Mouse (Mus musculus) left cerebral cortex, adult 9 months (tissue): ENCODE data around the gene Clstn3.
"Not testable (repeated sequence)": the region's sequence is repeated elsewhere in the genome, so short reads cannot be mapped to it uniquely, and the experiment has no call there.

Source experiments
- DNase-seq, 2 experiments: peaks; one replicate each; pipeline ENCODE4 v3.0.0; 2022; ENCODE audit warnings: low spot score in 2 of 2

Clstn3 gene

DNA sequence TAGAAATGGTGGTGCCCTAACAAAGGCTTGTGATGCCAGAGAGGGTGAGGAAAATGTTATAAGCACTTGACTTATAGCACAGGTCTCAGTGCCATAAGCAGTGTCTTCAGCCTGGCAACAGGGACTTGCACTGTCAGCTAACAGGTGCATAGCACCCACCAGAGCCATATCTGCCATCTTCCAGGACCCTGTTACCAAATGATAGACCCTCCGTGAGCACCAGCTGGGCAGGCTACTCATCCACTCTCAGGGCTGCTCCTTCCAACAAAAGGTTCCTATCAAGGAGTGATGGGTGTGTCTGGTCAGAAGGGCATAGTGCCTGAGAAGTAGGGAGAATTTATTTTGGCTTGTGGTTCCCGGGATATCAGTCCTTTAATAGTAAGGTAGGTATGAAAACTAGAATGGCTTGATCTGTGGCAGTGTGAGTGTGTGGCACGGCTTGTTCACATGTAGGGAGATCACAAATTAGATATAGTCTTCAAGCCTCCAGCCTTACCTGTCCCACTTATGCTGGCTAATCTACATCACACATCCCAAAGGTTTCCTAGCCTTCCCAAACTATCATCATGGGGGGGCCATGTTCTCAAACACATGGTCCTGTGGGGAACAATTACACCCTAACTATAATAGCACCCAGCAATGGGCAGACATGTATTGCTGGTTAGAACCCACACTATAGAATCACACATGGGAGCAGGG lies 14.4 kb upstream of the Clstn3 start:
- no peak for DNase-seq

DNA sequence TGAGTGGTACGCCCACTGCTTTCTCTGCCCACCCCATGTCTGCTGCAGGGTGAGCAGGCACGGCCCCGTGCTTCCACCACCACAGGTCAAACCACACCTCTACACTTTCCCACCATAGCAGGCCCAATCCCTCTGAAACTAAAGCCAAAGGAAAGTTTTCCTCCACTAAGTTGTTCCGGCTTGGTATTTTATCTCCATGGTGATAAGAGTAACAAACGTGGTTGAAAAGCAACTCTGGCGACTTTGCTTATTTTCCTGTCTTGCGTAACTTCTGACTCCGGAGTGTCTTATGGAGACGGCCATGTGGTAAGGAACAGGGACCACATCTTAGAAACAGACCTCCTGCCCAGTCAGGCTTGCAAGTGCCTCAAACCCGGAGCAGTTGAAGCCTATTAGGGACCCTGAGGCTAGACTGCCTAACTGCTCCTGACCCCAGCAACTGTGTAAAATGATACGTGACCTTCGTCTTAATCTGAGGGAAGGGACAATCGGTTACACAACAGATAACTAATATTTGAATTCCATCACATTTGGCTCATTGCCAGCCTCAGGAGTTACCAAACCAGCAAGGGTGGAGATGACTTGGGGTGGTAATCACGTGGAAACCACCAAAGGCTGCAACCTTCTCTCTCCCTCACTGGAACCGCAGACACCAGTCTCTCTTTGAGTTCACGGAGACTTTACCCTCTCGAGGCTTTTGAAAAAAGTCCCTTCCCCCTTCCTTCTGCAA lies 13.5 kb upstream of the Clstn3 start:
- DNase-seq, result no peak

DNA sequence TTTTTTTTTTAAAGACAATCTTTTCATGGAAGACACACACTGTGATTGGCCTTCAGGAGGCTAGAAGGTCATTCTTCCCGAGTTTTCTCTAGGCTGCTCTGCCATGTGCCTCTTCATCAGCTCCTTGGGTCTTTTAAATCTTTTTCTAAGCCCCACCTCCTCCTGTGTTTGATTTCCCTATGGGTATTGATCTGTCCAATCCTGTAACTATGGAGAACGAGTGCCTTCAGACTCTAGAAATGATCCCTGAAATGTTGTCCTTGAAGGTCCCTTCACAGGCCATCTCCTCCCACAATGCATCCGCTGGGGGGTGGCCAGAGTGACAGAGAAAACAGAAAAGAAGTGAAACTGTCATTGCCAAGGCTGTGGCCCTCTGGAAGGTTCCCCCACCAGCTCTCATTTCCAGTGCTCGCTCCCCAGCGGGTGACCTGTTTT lies 12.6 kb upstream of the Clstn3 start:
- DNase-seq, result no peak

DNA sequence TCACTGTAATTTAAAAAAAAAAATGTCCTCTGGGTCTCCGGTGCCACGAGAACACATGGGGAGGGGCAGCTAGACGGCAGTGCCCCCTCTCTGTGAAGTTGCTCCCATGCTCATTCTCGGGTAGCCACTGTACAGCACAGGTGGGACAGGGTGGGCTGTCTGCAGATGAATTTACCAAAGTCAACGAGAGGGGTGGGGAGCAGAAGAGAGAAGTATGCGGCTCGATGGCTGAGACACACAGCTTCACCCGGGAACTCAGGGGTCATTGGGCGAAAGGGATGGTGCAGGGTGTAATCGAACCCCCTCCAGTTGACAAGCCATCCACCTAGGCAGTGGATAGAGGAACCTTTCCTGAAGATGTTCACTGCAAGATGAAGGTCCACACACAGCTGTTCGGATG lies 12.2 kb upstream of the Clstn3 start:
- no peak for DNase-seq

DNA sequence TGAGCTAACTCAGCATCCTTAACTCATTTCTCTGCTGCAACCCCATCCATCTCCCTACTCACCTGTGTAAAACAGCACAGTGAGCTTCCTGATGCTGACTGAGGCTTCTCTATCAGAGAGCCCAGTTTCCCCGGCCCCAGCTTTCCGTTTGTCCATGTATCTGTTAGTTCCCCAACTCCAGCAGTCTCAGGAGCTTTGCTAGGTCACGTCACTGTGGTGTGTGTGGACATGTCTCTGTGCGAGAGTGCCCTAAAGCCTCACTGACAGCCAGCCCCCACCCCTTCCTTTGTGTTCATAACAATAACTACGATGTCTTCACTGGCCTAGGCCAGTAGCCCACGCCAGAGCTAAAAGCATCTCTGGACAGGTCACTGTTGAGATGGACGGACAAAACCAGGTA lies 11.6 kb upstream of the Clstn3 start:
- DNase-seq, result no peak

DNA sequence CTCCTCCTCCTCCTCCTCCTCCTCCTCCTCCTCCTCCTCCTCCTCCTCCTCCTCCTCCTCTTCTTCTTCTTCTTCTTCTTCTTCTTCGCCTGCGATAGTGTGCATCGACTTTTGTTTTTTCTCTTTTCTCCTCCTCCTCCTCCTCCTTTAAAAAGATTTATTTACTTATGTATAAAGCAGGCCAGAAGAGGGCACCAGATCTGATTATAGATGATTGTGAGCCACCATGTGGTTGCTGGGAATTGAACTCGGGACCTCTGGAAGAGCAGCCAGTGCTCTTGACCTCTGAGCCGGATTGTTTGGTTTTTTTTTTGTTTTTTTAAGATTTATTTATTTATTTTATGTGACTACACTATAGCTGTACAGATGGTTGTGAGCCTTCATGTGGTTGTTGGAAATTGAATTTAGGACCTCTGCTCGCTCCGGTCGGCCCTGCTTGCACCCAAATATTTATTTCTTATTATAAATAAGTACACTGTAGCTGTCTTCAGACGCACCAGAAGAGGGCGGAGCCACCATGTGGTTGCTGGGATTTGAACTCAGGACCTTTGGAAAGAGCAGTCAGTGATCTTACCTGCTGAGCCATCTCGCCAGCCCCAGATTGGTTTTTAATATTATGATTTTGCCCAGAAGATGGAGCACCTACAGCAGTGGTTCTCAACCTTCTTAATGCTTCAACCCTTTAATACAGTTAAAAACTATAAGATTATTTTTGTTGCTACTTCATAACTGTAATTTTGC lies 10.9 kb upstream of the Clstn3 start:
- not testable (repeated sequence) for DNase-seq

DNA sequence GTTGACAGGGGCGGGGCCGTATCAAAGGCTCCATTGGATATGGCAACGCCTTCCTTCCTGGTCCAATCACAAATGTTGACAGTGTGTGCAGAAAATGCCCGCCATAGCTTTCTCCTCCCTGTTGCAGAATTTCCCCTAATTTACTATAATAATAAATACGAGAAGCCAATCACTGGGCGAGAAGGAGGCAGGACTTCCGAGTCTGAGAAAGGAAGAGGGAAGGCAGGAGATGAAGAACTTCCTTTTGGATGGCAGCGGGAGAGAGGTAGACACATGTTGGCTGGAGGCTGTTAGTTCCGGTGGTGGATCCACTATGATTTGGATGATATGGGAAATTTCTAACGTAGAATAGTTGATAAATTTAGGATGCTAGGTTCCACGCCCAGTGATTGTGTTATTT lies 10.0 kb upstream of the Clstn3 start:
- no peak for DNase-seq

DNA sequence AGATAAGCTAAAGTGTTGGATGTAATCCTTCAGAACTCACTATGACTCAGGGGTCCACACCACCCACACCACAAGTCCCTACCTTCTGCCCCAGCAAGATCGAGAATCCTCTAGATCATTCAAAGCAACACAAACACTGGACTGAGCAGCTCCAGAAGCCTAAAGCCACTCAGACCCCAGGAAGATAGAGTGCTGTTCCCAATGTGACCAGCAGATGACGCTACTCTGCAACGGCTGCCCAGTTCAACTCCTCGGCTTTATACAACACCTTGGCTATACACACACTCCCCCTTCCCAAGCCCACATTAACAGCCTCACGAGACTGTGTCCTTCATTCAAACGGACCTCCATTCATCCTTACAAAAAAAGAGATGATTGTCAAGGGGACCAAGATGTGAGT lies 8.2 kb upstream of the Clstn3 start:
- DNase-seq, result no peak

DNA sequence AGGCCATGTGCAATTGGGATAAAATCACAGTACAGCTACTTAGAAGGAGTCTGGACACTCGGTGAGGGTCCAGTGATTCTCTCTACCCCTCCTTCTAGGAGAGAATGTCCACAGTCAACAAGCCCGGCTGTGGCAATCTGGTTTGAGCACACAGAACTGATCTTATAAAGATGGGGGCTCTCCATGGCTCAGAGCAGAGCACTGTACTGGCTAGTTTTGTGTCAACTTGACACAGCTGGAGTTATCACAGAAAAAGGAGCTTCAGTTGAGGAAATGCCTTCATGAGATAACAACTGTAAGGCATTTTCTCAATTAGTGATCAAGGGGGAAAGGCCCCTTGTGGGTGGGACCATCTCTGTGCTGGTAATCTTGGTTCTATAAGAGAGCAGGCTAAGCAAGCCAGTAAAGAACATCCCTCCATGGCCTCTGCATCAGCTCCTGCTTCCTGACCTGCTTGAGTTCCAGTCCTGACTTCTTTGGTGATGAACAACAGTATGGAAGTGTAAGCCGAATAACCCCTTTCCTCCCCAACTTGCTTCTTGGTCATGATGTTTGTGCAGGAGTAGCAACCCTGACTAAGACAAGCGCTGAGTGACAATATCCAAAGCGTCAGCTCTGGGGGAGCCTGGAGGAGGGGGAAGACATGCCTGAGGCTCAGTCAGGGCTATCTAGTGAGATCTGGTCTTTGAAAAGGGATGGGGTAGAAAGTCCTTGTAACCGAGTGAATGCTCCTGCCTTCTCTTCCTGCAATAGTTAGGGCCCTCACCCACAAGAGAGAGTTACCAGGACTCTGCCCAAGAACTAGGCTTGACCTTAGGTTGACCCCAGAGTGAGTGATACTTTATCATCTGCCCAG lies 7.4 kb upstream of the Clstn3 start:
- DNase-seq, result not testable (repeated sequence)

DNA sequence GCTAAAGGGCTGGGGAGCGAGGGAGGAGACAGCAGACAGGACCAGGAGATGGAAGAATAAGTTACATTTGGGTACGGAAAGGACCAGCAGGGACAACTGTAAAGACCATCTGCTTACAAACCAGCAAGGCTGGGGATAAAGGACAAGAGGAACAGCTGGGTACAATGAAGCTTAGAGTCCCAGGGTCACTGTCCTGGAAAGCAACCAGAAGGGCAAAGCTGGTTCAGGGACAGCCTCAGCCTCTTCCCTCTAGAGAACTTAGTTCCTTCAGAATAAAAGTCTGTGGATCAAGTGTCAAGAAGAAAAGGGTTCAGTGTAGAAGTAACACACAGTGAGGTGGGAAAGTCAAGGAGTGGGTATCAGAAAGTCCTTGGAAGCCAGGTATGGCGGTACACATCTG lies 6.5 kb upstream of the Clstn3 start:
- DNase-seq, result no peak

DNA sequence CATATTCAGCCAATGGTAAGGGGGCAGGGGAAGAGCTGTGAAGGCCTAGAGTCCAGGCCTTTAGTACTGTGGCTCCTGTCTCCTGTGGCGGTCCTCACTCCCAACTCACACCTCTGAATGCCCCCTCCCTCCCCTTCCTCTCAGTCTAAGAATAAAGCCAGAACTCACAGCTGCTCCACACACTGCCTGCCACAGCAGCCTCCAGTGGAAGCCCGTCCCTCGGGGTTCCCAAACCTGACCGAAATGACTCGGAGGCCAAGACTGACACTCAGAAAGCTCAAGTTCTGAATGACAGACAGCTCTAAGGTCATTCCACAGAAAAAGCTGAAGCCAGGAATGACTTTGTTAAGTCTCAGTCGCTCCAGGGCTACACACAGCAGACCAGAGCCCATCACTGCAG lies 1.1 kb upstream of the Clstn3 start:
- no peak for DNase-seq

DNA sequence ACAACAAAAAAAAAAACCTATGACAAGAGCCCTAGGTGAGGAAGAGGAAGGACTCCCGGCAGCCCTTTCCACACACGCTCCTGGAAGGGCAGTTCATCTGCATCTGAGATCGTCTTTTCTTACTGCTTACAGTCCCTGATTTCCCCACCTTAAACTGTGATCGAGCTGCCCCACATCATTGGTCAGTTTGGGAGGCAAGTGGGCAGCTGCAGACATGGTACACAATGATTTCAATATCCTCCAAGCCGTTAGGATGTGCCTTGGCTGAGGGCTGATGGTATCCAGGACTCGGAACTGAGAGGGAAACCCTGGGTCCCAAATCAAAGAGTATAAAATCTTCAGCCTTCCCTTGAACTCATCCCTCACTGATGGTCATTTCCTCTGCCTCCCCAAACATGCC lies 705 bp upstream of the Clstn3 start:
- no peak for DNase-seq

DNA sequence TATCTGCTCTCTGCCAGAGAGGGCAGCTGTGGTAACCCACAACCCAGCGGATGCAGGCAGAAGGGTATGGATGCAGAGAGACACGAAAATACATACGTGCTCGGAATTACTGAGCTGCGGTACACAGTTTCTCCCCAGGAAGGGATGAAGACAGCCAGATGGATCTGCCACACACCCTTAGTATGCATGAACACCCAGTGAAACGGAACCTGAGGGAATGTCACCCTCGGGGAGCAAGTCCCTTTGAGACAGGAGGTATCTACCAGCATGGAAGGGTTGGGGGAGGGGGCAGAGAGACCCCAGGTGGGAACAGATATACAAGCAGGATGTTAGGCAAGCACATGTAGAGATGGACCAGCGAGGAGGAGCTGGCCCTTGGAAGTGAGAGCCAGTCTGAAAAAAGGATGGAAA lies 708 bp downstream of the Clstn3 start:
- DNase-seq, result peak in 1 of 2 experiments; percentile 31

DNA sequence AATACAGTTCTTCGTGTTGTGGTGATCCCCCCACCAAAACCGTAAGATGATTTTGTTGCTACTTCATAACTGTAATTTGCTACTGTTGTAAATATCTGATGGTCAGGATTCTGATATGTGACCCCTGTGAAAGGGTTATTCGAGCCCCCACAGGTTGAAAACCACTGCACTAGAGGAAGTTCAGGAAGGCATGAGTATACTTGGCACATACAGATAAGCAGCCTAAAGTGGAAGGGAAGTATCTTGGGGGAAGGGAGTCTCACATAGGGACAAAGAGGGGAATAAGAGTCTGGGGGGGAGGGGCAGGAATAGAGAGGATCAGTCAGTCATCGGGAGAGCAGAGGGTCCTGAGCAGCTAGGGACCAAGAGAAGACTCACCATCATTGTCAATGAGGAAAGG lies 5.2 kb downstream of the Clstn3 start:
- no peak for DNase-seq

DNA sequence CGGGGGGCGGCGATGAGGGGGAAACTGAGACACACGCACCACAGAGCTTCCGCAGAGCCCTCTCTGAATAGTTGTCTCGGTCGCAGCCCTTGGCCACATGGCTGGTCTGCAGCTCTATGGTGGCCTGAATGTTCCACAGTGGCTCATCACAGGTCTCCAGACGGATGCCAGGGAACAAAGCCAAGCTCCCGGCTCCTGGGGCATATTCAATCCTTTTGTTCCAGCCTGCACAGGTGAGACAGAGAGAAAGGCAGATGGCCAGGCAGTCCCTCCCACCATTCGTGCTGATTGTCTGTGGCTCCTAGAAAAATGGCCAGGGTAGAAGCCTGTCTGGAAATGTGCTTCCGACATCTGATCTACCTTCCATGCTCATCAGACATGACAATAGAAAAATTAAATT lies 6.1 kb downstream of the Clstn3 start:
- DNase-seq, result no peak

DNA sequence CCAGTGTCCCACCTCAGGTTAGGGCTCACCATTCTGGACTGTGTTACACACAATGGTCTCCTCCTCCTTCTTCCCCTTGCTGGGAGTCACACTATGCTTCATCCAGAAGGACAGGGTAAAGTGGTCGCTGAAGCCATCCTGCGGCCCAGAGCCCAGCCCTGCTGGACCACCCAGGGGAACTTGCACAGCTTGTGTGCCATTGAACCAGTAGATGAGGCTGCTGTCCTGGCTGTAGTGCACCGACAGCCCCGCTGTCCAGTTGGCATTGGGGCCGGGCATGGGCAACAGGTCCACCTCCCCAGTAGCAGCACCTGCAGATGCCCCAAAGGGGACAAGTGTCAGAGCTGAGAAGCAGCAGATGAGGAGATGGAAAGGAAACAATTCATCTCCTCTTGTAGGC lies 6.8 kb downstream of the Clstn3 start:
- DNase-seq, result no peak

DNA sequence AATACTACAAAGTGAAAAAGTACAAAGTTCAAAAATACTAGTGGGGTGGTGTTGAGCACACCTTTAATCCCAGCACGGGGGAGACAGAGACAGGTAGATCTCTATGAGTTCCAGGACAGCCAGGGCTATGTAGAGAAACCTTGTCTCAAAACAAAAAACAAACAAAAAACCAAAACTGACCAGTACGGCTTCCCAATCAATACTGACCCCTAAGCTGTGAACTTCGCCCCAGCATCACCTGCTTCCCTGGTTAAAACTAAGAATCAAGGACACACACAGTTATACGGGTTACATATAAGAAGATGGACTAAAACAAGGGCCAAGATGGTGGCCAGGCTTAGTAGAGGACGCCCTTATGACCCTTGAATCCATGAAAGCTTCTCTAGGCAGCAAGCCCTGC lies 8.4 kb downstream of the Clstn3 start:
- DNase-seq, result no peak

DNA sequence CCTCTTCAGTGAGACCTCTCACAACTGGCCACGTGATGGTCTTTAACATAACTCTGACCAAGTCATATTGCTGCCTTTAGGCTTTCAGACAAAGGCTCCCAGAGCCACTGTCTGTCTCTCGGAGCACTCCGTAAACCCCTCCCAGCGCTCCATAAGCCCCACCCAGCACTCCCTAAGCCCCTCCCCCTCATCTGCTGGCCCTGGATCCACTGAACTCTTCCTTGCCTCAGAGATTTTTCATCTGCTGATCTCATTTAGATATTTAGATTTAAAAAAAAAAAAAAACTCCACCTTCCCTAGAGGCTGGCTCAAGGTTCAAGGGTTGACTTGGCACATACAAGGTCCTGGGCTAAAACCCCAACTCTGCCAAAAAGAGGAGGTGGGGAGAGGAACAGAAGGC lies 10.8 kb downstream of the Clstn3 start:
- DNase-seq, result no peak

DNA sequence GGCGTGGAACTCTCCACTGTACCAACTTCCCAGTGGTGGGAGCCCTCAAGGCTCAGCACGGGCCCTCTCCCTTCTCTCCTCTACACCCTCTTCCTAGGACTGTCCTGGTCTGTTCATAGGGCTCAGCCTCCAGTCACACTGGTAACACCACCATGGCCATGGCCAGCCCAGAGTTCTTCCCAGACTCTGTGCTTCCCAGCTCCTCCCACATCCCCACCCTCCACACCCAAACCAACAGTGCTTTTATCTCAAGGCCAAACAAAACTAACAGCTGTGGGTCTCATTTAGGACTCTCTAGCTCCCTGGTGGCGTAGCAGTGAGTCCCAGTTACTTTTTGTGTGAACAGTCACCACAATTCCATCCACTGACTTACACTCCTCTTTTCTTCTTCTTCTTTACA lies 12.6 kb downstream of the Clstn3 start:
- no peak for DNase-seq

DNA sequence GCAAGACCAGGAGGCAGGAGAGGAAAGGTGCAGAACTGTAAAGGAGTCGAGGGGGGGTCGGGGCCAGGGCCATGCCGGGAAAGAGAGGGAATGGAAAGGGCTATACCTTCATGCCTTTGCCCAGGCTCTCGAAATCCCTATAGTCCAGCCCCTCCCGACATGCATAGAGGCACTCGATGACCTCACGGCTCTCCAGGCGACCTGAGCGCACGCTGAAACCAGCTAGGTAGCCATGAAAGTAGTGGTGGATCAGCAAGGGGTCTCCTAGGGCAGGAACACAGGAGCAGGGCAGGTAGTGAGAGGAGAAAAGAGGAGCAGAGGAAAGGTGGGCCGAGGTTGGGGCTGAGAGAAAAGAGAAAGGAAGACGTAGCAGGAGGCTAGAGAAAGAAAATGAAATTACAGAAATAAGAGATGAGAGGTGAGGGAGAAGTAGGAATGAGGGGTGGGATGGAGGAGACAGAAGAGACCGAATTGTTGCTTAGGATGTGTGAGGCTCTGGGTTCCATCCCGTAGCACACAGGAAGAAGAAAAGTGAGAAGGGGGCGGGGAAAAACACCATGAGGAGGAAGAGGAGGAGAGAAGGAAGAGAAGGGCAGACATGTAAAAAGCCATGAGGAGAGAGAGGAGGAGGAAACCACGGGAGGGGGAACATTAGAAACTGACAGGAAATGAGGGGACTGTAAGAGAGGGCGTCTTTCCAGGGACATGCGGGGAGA lies 14.8 kb downstream of the Clstn3 start:
- DNase-seq, result no peak

DNA sequence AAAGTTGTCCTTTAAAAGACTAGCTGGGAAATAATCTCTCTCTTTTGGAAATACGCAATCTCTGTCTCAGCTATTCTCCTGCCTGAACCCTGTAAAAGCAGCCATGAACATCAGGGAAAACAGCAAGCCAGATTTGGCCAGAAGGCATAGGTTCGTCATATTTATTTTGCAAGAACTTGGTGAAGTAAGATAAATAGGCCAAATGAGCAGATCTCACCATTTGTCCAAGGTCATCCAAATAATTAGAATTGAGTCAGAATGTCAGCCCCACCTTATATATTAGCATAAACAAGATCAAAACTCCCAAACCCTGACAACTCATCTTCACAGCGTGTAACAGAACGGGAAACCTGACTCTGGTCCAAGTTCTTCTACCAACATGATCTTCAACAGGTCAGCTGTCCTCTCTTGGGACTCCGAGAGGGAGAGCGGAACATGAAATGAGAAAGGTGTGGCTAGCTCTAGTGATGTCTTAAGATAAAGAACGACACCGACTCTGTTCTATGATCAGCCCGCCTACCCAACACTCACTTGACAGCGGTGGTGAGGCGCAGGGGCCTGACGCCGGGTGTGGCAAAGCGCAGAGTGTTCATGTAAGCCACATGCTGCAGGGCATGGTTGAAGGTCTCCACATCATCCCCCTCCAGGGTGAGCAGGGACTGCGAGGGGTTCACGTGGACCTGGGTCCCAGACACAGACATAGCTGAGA lies 15.5 kb downstream of the Clstn3 start:
- DNase-seq, result no peak
